Mouse (Mus musculus): ENCODE results near the gene AC170998.1.
A peak's percentile ranks its signal among the peaks of the same experiment; 100 is the strongest.
"Not testable (repeated sequence)": the region's sequence is repeated elsewhere in the genome, so short reads cannot be mapped to it uniquely, and the experiment has no call there.

AC170998.1 gene

GRCm38 (mm10) chr17:28761871-28762270 is 36.0 kb downstream of the AC170998.1 start:
- peak; percentile 76 for DNase-seq

DNA sequence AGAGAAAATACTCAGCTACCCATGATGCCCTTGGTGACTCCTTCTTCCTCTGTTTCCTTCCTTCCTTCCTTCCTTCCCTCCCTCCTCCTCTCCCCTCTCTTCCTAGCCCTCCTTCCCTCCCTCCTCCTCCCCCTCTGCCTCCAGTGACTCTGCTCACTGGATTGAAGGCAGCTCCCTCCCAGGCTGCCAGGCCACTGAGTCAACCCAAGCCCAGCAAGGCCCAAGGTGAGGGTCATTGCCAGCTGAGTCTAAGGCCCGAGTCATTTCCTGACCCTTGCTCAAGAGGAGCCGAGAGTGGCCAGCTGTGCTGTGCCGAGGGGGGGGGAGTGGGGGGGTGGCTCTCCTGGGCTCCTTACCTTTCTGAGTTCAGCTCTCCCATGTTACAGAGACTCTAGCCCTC is 40.3 kb downstream of the AC170998.1 start:
- DNase-seq: no peak

GRCm38 (mm10) chr17:28766781-28767515 is 41.1 kb downstream of the AC170998.1 start:
- DNase-seq: no peak

- no peak for DNase-seq
Measured at GRCm38 (mm10) chr17:28769121-28769874, 43.4 kb downstream of the AC170998.1 start, which contains the start of gene Mapk13. Gene Mapk13, plus strand, starts transcription at chr17:28769297.

- no peak for DNase-seq
Measured at GRCm38 (mm10) chr17:28769875-28770421, 44.1 kb downstream of the AC170998.1 start.

- DNase-seq: no peak
Measured at GRCm38 (mm10) chr17:28771289-28771688, 45.4 kb downstream of the AC170998.1 start.

- DNase-seq: not testable (repeated sequence)
Measured at GRCm38 (mm10) chr17:28774303-28774702, 48.4 kb downstream of the AC170998.1 start.

- no peak for DNase-seq
Measured at GRCm38 (mm10) chr17:28775161-28775560, 49.3 kb downstream of the AC170998.1 start.
